ENCODE assay signal across 17 mouse cellular contexts in the genomic region with DNA sequence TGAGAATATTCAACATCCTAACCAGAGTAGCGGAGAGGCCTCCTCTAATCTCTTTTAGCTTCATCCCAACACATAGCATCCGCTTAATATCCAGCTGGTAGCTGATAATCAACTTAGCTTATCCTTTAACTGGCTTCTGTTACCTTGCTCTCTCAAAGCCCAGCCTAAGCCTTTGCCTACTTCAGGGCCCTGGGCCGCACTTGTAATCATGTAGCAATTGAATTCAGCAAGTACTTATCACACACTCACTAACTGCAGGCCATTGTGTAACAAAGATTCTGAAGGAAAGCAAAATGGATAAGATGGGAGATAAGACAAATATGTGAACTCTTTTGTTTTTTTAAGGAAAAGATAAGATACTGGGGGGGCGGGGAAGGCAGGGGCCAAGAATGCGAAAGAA.
"Had no signal": no experiment of that assay in that cellular context is flagged by ENCODE, and none has a peak within 500 bp of the region (broad histone marks: within the 10 kb centered on the region; RNA-seq: fewer than 3 reads in every experiment).

No protein-coding gene starts in this region.

- ATAC-seq: midbrain, embryonic 16.5 days had no signal

- H3K4me3 ChIP-seq: liver, embryonic 13.5 days; liver, embryonic 15.5 days; midbrain, embryonic 10.5 days; midbrain, embryonic 12.5 days; neural tube, embryonic 12.5 days; stomach, embryonic 15.5 days had no signal

- H3K27me3 ChIP-seq: liver, embryonic 13.5 days; liver, embryonic 15.5 days; midbrain, embryonic 12.5 days; neural tube, embryonic 12.5 days; stomach, embryonic 15.5 days had no signal

- H3K4me1 ChIP-seq: liver, embryonic 13.5 days; liver, embryonic 15.5 days; midbrain, embryonic 10.5 days; midbrain, embryonic 12.5 days; neural tube, embryonic 12.5 days; stomach, embryonic 15.5 days had no signal

- H3K36me3 ChIP-seq: liver, embryonic 13.5 days; liver, embryonic 15.5 days; midbrain, embryonic 10.5 days; midbrain, embryonic 12.5 days; neural tube, embryonic 12.5 days; stomach, embryonic 15.5 days had no signal

- H3K9ac ChIP-seq: liver, embryonic 13.5 days; liver, embryonic 15.5 days; liver, postnatal 0 days; lung, embryonic 14.5 days; midbrain, embryonic 12.5 days; neural tube, embryonic 12.5 days; stomach, embryonic 15.5 days had no signal

- DNase-seq: liver, embryonic 13.5 days; liver, postnatal 0 days; lung, embryonic 14.5 days; lung, postnatal 10 days; midbrain, embryonic 14.5 days; right cerebral cortex, postnatal 4 days; thymus, adult 2 months; thymus, postnatal 25 days; thymus, postnatal 4 days had no signal

- H3K27ac ChIP-seq: liver, embryonic 13.5 days; liver, embryonic 15.5 days; midbrain, embryonic 10.5 days; midbrain, embryonic 12.5 days; neural tube, embryonic 12.5 days; stomach, embryonic 15.5 days; stomach, postnatal 0 days had no signal

- H3K9me3 ChIP-seq: liver, embryonic 13.5 days; liver, embryonic 15.5 days; midbrain, embryonic 10.5 days; midbrain, embryonic 12.5 days; neural tube, embryonic 12.5 days; stomach, embryonic 15.5 days had no signal

- H3K4me2 ChIP-seq: liver, embryonic 11.5 days; liver, embryonic 13.5 days; liver, embryonic 15.5 days; lung, embryonic 14.5 days; midbrain, embryonic 12.5 days; neural tube, embryonic 12.5 days; stomach, embryonic 15.5 days had no signal
